Mouse (Mus musculus): ENCODE measurements around the gene Krcc1. TPM values are rescaled to one million over a fixed set of nuclear protein-coding genes. Genes with fewer than 3 reads are reported as not detected.

Krcc1 gene
- total and polyA plus RNA-seq, 3 experiments = 50.1 to 123 (median 85.5) TPM

- DNase-seq (ENCODE audit: low spot score) = no peak
- no peak for ATAC-seq (ENCODE audit: extremely low read depth, insufficient number of reproducible peaks, low FRiP score, poor library complexity, severe bottlenecking)
- Histone ChIP-seq H3K4me1 (ENCODE audit: insufficient read depth, low read depth, low read length) (no peaks in the 10 kb centered on the region), H3K36me3 (replicated peaks) (no peaks in the 10 kb centered on the region), H3K27me3 (ENCODE audit: insufficient read depth, low read length) (peaks cover 17% of the 10 kb centered on the region), H3K9me3 (replicated peaks) (no peaks in the 10 kb centered on the region), H3K4me3 (ENCODE audit: low read depth, low read length) (no peak overlapping the region)
- no peak for TF ChIP-seq POLR2AphosphoS5 (IDR thresholded peaks at IDR 0.05; ENCODE audit: insufficient replicate concordance, low read depth, low read length)
- TF ChIP-seq GATA1 (IDR thresholded peaks at IDR 0.05; ENCODE audit: borderline replicate concordance, low read length) = no peak
- no peak for TF ChIP-seq GATA2 (IDR thresholded peaks at IDR 0.05; ENCODE audit: borderline replicate concordance, low read depth, low read length)
- no peak for TF ChIP-seq CTCF (IDR thresholded peaks at IDR 0.05; ENCODE audit: low read depth, low read length)
- no peak for TF ChIP-seq TAL1 (conservative IDR thresholded peaks at IDR 0.05; ENCODE audit: low read depth, low read length)
Measured at GRCm38 (mm10) chr6:71333031-71333430, 61.6 kb downstream of the Krcc1 start.

GRCm38 (mm10) chr6:71333578-71334273 is 62.2 kb downstream of the Krcc1 start:
- Histone ChIP-seq H3K4me1 (ENCODE audit: insufficient read depth, low read depth, low read length) (no peaks in the 10 kb centered on the region), H3K27me3 (ENCODE audit: insufficient read depth, low read length) (peaks cover 12% of the 10 kb centered on the region), H3K36me3 (replicated peaks) (no peaks in the 10 kb centered on the region), H3K9me3 (replicated peaks) (no peaks in the 10 kb centered on the region), H3K4me3 (ENCODE audit: low read depth, low read length) (no peak overlapping the region)
- DNase-seq (ENCODE audit: low spot score) (no peak), ATAC-seq (ENCODE audit: extremely low read depth, insufficient number of reproducible peaks, low FRiP score, poor library complexity, severe bottlenecking) (no peak)
- TF ChIP-seq GATA2 (IDR thresholded peaks at IDR 0.05; ENCODE audit: borderline replicate concordance, low read depth, low read length) = no peak
- no peak for TF ChIP-seq TAL1 (conservative IDR thresholded peaks at IDR 0.05; ENCODE audit: low read depth, low read length)
- TF ChIP-seq POLR2AphosphoS5 (IDR thresholded peaks at IDR 0.05; ENCODE audit: insufficient replicate concordance, low read depth, low read length) = no peak
- no peak for TF ChIP-seq CTCF (IDR thresholded peaks at IDR 0.05; ENCODE audit: low read depth, low read length)
- TF ChIP-seq GATA1 (IDR thresholded peaks at IDR 0.05; ENCODE audit: borderline replicate concordance, low read length) = no peak

Other genes starting within 250 kb of the Krcc1 start
- not detected in 2 replicates for gene Thnsl2, start 127.2 kb upstream of the Krcc1 start, total RNA-seq (2014; fragmentation: Nextera tagmentation)
- not detected in 2 replicates for gene Thnsl2, start 127.2 kb upstream of the Krcc1 start, total RNA-seq (2017)
- not detected in 2 replicates for gene Thnsl2, start 127.2 kb upstream of the Krcc1 start, polyA plus RNA-seq (2012)
- not detected in 2 replicates for gene Fabp1, start 71.8 kb upstream of the Krcc1 start, total RNA-seq (2014; fragmentation: Nextera tagmentation)
- gene Fabp1, start 71.8 kb upstream of the Krcc1 start, total RNA-seq (2017) = not detected in 2 replicates
- gene Fabp1, start 71.8 kb upstream of the Krcc1 start, polyA plus RNA-seq (2012) = not detected in 2 replicates
- not detected in 2 replicates for gene Smyd1, start 50.6 kb downstream of the Krcc1 start, total RNA-seq (2014; fragmentation: Nextera tagmentation)
- gene Smyd1, start 50.6 kb downstream of the Krcc1 start, total RNA-seq (2017) = 0.16 and 0.64 TPM in 2 replicates
- gene Smyd1, start 50.6 kb downstream of the Krcc1 start, polyA plus RNA-seq (2012) = not detected in 2 replicates
- gene Cd8b1, start 51.1 kb downstream of the Krcc1 start, total RNA-seq (2014; fragmentation: Nextera tagmentation) = not detected in 2 replicates
- 0.11 and 0.23 TPM in 2 replicates for gene Cd8b1, start 51.1 kb downstream of the Krcc1 start, total RNA-seq (2017)
- gene Cd8b1, start 51.1 kb downstream of the Krcc1 start, polyA plus RNA-seq (2012) = not detected in 2 replicates
- gene Cd8a, start 101.8 kb downstream of the Krcc1 start, total RNA-seq (2014; fragmentation: Nextera tagmentation) = not detected in 2 replicates
- gene Cd8a, start 101.8 kb downstream of the Krcc1 start, total RNA-seq (2017) = 0.12 and 0.22 TPM in 2 replicates
- gene Cd8a, start 101.8 kb downstream of the Krcc1 start, polyA plus RNA-seq (2012) = not detected in 2 replicates
- gene Rmnd5a, start 169.0 kb downstream of the Krcc1 start, total RNA-seq (2014; fragmentation: Nextera tagmentation) = 89.4 and 90.3 TPM in 2 replicates
- gene Rmnd5a, start 169.0 kb downstream of the Krcc1 start, total RNA-seq (2017) = 51.9 and 65.9 TPM in 2 replicates
- gene Rmnd5a, start 169.0 kb downstream of the Krcc1 start, polyA plus RNA-seq (2012) = 7.4 and 7.8 TPM in 2 replicates
- 14.2 and 15.0 TPM in 2 replicates for gene Rnf103, start 222.2 kb downstream of the Krcc1 start, total RNA-seq (2014; fragmentation: Nextera tagmentation)
- gene Rnf103, start 222.2 kb downstream of the Krcc1 start, total RNA-seq (2017) = 15.0 and 18.3 TPM in 2 replicates
- 7.3 and 9.7 TPM in 2 replicates for gene Rnf103, start 222.2 kb downstream of the Krcc1 start, polyA plus RNA-seq (2012)

All from G1E (cell line).